Mouse (Mus musculus) fat pad, adult 2 months (tissue): ENCODE data around the gene Cox4i1.
"Not testable (repeated sequence)": the region's sequence is repeated elsewhere in the genome, so short reads cannot be mapped to it uniquely, and the experiment has no call there.

Experiments
- DNase-seq: peaks from one replicate; pipeline ENCODE4 v3.0.0-alpha.2; 2011; ENCODE audit warnings: low read depth, low spot score; ENCODE audit errors: extremely low read depth

Gene Cox4i1

DNA sequence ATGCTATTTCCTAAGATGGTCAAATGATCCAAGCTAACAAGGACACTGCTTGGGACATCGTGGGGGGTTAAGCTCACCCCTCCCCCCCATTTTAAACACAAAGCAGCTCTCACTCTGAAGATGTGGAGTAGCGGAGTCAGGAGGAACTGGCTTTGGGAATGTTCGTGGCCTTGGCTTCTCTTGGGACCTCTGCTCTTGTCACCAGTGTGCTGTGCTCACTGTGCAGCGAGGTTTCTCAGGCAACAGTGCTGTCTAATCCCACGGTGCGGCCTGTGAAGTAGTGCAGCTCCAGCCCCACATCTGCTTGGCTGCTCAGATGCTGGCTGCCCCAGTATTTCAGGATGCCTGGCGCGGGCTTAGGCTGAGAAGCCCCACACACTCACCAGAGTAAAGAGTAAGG is 10.6 kb upstream of the Cox4i1 start:
- no peak for DNase-seq

- DNase-seq, result no peak
These were observed 3.5 kb upstream of the Cox4i1 start for GRCm38 (mm10) chr8:120664566-120664965.

DNA sequence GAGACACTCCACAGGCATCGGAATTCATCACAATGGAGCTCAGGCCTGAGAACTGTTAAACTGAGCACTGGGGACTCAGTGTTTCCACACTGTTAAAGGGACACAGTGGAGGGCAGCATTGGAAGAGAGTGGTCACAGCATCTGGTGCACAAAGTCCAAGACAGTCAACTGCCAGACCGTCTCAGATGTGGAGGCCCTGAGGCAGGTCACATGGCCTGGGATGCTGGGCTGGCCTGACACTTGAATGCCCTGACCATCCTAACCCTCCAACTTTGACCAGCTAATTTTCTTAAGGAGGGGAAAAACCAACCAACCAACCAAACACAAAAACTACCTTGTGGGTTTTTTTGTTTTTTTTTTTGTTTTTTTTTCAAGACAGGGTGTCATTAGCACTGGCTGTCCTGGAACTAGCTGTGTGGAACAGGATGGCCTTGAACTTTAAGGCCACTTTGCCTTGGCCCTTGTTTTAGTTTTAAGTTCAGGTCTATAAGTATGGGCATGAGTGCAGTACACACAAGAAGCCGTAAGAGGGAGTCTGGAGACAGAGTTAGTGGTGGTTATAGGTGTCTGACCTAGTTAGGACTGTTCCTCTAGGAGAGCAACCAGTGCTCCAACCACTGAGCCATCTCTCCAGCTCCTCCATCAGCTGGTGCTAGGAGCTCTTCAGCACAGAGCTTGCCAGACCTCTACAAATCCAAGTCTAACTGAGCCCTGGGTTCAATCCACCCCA is 2.1 kb upstream of the Cox4i1 start:
- DNase-seq, result no peak

GRCm38 (mm10) chr8:120666807-120667470 is 1.1 kb upstream of the Cox4i1 start:
- DNase-seq, result no peak

GRCm38 (mm10) chr8:120668374-120668905 is 418 bp downstream of the Cox4i1 start, which contains the start of gene Emc8:
Gene Emc8 (minus strand): TSS chr8:120668573.
- DNase-seq, result no peak

GRCm38 (mm10) chr8:120671775-120672174 is 3.8 kb downstream of the Cox4i1 start:
- DNase-seq, result no peak

DNA sequence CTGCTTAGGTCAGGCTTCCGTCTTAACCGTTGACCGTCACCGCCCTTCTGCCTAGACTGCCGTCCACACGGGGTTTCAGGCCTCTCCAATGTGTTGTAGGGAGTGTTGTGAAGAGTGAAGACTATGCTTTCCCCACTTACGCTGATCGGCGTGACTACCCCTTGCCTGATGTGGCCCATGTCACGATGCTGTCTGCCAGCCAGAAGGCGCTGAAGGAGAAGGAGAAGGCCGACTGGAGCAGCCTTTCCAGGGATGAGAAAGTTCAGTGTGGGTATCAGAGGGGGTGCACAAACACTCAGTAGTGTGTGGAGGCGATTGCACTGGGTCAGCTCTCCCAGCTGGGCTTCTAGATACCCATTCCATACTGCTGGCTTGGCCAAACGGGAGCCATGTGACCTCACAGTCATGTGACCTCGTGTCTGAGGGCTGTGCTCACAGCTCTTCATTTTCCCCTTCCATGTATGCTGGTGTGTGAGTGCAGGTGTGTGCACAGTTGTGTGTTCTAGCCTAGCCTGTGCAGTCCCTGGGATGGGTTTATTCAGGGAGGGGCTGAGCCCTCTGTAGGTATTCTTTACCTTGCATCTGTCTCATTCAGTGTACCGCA is 4.7 kb downstream of the Cox4i1 start:
- DNase-seq, result no peak

GRCm38 (mm10) chr8:120673298-120673697 is 5.3 kb downstream of the Cox4i1 start:
- no peak for DNase-seq

GRCm38 (mm10) chr8:120675718-120676117 is 7.7 kb downstream of the Cox4i1 start:
- no peak for DNase-seq

GRCm38 (mm10) chr8:120678447-120678846 is 10.4 kb downstream of the Cox4i1 start:
- no peak for DNase-seq

DNA sequence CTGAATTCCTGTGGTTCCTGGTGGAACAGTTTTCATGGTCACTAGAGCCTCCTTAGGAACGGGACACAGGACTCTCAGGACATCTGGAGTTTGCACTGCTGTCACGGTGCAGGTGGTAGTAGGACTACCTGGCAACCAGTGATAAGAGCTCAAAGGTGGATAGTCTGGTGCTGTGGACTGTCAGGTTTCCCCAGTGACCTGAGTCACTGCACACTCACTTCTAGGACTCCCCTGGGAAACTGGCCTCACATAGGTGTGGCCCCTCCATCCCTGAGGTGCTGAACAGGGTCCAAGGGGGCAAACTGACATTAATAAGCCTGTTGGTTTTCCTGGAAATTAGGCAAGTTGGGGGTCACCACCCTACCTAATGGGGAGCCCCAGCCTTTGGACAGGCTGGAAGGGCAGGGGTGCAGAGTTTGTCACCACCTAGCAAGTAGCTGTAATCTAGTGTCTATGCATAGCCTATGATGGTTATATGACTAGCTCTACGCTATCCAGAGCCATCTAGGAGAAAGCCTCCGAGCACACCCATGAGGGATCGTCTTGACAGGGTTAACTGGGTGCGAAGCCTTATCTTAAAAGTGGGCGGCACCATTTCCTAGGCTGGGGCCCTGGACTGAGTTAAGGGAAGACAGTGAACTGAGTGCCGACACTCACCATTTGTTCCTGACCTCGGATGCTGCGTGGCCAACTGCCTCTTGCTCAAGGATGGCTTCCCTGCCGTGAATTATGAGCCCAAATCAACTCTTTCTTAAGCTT is 11.8 kb downstream of the Cox4i1 start:
- DNase-seq, result no peak

- not testable (repeated sequence) for DNase-seq
These were observed 12.4 kb downstream of the Cox4i1 start for GRCm38 (mm10) chr8:120680405-120680804.

DNA sequence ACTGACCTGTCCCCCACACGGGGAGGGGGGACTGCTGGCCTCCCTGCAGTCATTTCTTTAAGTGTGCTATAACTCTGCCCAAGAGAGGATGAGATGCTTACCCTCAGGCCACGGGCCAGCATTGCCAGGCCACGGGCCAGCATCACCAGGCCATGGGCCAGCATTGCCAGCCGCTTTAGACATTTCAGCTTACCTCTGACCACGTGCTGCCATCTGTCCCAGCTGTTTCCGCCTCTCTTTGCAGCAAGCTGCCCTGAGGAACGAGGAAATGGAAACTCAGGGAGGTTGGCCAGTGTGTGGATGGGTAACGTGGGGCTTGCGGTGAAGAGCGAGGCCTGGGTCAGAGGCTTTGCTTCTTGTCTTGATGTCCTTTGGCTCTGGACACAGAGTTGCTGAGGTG is 13.1 kb downstream of the Cox4i1 start:
- DNase-seq, result no peak

GRCm38 (mm10) chr8:120683602-120684001 is 15.6 kb downstream of the Cox4i1 start:
- no peak for DNase-seq

DNA sequence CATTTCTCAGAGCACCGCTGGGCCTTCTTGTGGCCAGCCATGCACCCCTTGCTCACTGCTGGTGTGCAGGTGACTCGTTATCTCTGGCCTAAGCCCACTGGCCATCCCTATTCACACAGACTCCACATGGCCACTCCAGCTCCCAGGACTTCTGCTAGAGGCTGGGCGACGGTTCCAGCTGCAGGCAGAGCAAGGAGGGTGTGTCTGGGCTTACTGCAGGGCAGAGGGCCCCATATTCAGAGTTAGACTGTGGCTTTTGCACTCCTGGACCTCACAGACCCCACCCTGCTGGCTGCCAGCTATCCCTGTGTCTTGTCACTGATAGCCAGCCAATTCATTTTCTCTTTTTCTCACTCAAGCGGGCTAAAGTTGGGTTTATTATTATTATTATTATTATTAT is 16.1 kb downstream of the Cox4i1 start:
- no peak for DNase-seq

GRCm38 (mm10) chr8:120685097-120685496 is 17.1 kb downstream of the Cox4i1 start:
- DNase-seq, result no peak

DNA sequence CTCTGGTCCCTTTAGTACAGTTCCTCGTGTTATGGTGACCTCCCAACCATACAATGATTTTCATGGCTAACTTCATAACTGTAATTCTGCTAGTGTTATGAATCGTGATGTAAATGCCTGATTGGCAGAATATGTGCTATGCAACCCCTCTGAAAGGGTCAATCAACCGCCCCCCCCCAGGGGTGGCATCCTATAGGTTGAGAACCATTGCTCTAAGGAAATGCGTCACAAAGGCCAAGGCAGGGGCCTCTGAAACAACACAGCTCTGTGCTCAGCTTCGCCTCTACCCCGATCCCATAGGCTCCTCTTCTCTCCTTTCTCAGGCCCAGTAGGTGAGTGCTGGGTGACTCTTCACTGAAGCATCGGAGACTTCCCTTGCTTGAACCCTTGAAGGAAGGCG is 17.6 kb downstream of the Cox4i1 start:
- DNase-seq, result no peak

- no peak for DNase-seq
These were observed 18.0 kb downstream of the Cox4i1 start for GRCm38 (mm10) chr8:120686051-120686450.

- DNase-seq, result no peak
These were observed 18.6 kb downstream of the Cox4i1 start for GRCm38 (mm10) chr8:120686576-120686975.

DNA sequence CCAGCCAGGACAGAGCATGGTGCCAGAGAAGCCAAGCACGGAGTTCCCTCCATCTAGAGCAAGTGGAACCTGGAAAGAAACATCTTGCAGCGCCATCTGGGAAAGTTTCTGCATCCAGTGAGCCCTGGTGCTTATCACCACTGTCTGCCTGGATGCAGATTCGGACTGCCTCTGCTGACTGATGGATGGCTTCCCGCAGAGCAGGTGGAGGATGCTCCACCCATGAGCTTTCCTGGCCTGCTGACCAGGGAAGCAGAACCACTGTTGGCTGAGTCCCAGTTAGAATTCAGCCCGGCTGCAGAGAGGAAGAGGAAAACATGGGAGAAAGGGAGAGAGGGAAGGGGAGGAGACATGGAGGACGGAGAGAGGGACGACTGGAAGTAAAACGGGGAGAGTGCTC is 19.8 kb downstream of the Cox4i1 start:
- DNase-seq, result no peak

DNA sequence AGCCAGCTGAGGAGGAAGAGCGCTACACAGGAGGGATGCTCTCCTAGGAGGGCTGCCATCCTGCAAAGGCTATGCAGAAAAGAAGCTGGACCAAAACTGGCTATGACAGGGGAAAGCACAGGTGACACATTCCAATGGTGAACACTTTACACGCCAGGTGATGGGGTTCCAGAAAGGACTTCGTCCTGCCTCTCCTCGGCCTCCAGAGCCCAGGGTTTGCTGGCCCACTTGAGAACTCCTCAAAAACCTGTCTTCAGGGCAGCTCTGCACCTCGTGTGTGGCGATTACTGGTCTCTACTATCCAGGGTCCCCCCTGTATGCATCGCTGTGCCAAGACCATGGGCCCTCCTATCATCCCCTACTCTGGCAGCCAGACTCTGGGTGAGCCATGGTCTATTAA is 20.5 kb downstream of the Cox4i1 start:
- DNase-seq, result no peak
